Mouse (Mus musculus) thymus, adult 2 months (tissue): Measurements from ENCODE around the gene Ubtd1.

Experiments
- CTCF ChIP-seq: fragments of 200-500 bp; IDR thresholded peaks from 2 replicates; pipeline ENCODE4 v1.5.1; 2012; ENCODE audit warnings: mild to moderate bottlenecking, control low read depth, low read length, moderate library complexity, borderline replicate concordance; ENCODE audit not compliant: control insufficient read depth, poor library complexity, insufficient read depth; ENCODE audit errors: extremely low read depth
- POLR2A ChIP-seq: fragments of 200-500 bp; IDR thresholded peaks from 2 replicates; pipeline ENCODE4 v1.6.1; 2012; ENCODE audit warnings: mild to moderate bottlenecking, low read length, control low read depth, moderate library complexity; ENCODE audit not compliant: control insufficient read depth, poor library complexity, insufficient read depth; ENCODE audit errors: extremely low read depth

GRCm38 (mm10) chr19:42004258-42004657 is 22.7 kb downstream of the Ubtd1 start:
- no peak for TF ChIP-seq CTCF
- no peak for TF ChIP-seq POLR2A
